Mouse (Mus musculus) macrophage (primary cell): ENCODE results near the gene Zfp827. TPM values are rescaled to one million over a fixed set of nuclear protein-coding genes. Genes with fewer than 3 reads are reported as not detected.

Experiments
- H3K27ac ChIP-seq: fragments of 350-480 bp; formaldehyde crosslinking; 2 replicates; pipeline ENCODE4 v1.9.0; 2021
- H3K36me3 ChIP-seq: fragments of 350-480 bp; formaldehyde crosslinking; 2 replicates; pipeline ENCODE4 v1.9.0; 2021; ENCODE audit errors: inconsistent target
- H3K4me3 ChIP-seq: fragments of 350-480 bp; formaldehyde crosslinking; 2 replicates; pipeline ENCODE4 v1.9.0; 2021; ENCODE audit errors: inconsistent target
- H3K79me2 ChIP-seq: fragments of 350-480 bp; formaldehyde crosslinking; 2 replicates; pipeline ENCODE4 v1.9.0; 2021; ENCODE audit errors: inconsistent target
- WGBS: methylation state at CpG from one replicate; pipeline ENCODE4 v1.1.7; 2026; ENCODE audit warnings: inconsistent platforms; ENCODE audit not compliant: missing documents; 5-methylcytosine and 5-hydroxymethylcytosine counted together
- polyA plus RNA-seq: library from polyadenylated mRNA; stranded (reverse); fragments of 250-400 nt; gene quantifications from 3 replicates; pipeline ENCODE4 v1.2.4, GENCODE M21; 2018; ENCODE audit warnings: inconsistent platforms
- total RNA-seq, 78 experiments: library from RNA; depleted of rRNA; stranded (reverse); fragments of 250-400 nt; gene quantifications; 1 replicate in 9 of 78; 2 replicates in 24 of 78; 3 replicates in 43 of 78; 4 replicates in 2 of 78; pipeline ENCODE4 v1.2.4; 2018; ENCODE audit warnings: inconsistent platforms in 56 of 78

Zfp827 gene
- 1 to 10 TPM in 14 of 26 experiments, under 1 TPM in 10, not detected in 2; 0.13 to 7.4 (median 1.9) TPM for total RNA-seq (2018; cell fraction: chromatin; rRNA removed)
- under 1 TPM; 0.03 to 0.77 (median 0.33) TPM for total RNA-seq (2018; cell fraction: cytosol; rRNA removed)
- total RNA-seq (2018; cell fraction: nucleus; rRNA removed) = 1 to 10 TPM in 13 of 26 experiments, under 1 TPM in 13; 0.11 to 6.1 (median 1.0) TPM
- polyA plus RNA-seq = 0.19 to 0.60 TPM (median 0.20 TPM) in 3 replicates

- WGBS = under 1% methylated on average over 18 of the region's 32 CpGs
- Histone ChIP-seq H3K36me3 (no peaks in the 10 kb centered on the region), H3K79me2 (no peaks in the 10 kb centered on the region), H3K4me3 (peak within 1 kb of the TSS; percentile 52), H3K27ac (no peak within 1 kb of the TSS)
These were observed at the start of gene Zfp827 for GRCm38 (mm10) chr8:79027977-79028487. TSS of gene Zfp827 (plus strand) at chr8:79028437.

DNA sequence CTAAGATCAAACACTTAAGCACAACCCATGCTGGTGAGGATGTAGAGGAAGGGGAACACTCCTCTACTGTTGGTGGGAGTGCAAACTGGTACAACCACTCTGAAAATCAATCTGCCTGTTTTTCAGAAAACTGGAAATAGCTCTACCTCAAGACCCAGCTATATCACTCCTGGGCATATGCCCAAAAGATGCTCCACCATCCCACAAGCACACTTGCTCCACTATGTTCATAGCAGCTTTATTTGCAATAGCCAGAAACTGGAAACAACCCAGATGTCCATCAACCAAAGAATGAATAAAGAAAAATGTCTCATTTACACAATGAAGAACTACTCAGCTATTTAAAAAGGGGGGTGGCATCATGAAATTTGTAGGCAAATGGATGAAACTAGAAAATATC lies 23.9 kb upstream of the Zfp827 start:
- Histone ChIP-seq H3K79me2 (no peaks in the 10 kb centered on the region), H3K4me3 (no peak overlapping the region), H3K36me3 (no peaks in the 10 kb centered on the region), H3K27ac (no peak overlapping the region)

DNA sequence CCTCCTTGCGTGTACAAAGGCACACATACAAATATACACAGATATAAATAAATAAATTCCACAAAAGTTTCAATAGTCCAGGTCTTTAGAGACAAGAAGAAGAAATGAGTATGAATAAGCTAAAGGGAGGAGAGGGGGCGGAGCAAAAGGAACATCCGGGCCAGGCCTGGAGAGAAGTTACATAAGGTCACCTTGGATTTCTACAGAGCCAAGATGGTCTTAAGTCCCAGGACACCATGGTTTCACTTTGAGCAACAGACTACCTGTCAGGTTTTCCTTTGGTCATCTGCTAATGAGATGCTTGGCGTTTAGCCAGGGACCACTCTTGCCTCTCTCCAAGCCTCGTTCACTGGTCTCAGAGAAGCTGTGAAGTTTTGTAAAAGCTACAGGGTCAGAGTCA lies 13.2 kb upstream of the Zfp827 start:
- Histone ChIP-seq H3K4me3 (no peak overlapping the region), H3K79me2 (no peaks in the 10 kb centered on the region), H3K27ac (no peak overlapping the region), H3K36me3 (no peaks in the 10 kb centered on the region)
- WGBS = 86% methylated on average over 5 of the region's 5 CpGs

DNA sequence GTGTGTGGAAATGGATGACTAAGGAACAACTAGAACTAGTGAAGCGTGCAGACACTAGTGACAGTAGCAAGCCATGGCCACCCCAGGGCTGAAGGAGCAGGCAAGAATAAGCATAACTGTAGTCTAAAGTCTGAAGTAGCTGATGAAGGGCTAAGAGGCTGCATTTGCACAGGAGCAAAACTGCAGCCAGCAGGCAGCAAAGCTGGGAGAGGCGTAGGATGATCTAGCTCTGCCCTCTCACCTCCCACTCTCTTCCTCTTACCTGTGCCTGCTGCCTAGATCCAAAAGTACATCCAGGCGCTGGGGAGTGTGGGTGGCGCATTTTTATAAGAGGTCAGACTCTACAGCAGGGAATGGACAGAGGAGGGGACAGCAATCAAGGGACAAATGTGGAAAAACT lies 12.2 kb upstream of the Zfp827 start:
- WGBS = 93% methylated on average over 4 of the region's 4 CpGs
- Histone ChIP-seq H3K4me3 (no peak overlapping the region), H3K79me2 (no peaks in the 10 kb centered on the region), H3K36me3 (no peaks in the 10 kb centered on the region), H3K27ac (no peak overlapping the region)

DNA sequence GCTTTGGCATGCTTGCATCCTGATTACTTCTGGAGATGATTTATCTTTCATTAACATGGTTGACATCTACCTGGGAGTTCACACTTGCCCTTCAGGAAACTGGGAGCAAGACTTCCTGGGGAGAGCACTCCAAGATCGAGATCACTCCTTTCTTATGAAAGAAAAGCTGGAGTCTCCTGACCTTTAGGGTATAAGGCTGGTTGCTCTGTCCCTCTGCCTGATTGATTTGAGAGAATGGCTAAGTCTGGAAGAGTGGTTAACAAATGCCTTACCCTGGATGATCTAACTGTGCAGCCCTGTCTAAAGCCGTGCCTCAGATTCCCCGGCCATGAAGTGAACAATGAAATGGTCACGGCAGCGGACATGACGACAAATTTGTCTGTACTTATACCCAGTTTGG lies 11.7 kb upstream of the Zfp827 start:
- H3K79me2 ChIP-seq = no peaks in the 10 kb centered on the region
- WGBS = 69% methylated on average over 6 of the region's 6 CpGs
- no peak overlapping the region for H3K27ac ChIP-seq
- no peaks in the 10 kb centered on the region for H3K36me3 ChIP-seq
- no peak overlapping the region for H3K4me3 ChIP-seq

DNA sequence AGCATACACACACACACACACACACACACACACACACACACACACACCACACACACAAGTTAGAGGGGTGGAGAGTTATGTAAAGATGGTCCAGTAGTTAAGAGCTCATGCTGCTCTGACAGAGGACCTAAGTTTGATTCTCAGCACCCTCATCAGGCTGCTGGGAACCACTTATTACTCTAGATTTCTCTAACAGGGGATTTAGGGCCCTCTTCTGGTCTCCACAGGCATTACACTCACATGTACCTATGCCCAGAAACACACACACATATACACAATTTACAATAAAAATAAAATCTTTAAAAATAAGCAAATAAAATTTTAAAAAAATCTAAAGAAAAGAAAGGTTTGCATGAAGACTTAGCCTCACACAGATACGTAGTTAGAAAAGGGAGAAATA lies 4.3 kb upstream of the Zfp827 start:
- Histone ChIP-seq H3K4me3 (no peak overlapping the region), H3K27ac (no peak overlapping the region), H3K36me3 (no peaks in the 10 kb centered on the region), H3K79me2 (no peaks in the 10 kb centered on the region)
- WGBS = 92% methylated on average over 1 of the region's 1 CpGs

DNA sequence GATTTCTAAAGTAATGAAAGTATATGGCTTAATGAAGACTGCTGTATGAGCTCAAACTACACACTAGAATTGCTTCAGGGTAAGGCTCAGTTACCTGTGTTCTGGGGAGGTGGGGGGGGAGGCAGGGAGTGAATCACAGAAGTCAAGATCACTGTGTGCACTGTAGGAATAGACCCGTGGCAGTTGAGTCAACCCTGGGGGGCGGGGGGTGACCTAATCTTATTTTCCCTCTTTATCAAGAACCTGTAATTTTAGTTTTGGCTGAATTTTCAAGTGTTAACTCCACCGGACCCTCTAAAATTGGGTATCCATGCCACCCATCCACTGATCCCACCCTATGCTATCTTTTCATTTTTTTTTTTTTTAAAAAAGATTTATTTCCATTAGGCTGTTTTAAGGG lies 918 bp upstream of the Zfp827 start:
- Histone ChIP-seq H3K27ac (no peak overlapping the region), H3K36me3 (no peaks in the 10 kb centered on the region), H3K4me3 (no peak overlapping the region), H3K79me2 (no peaks in the 10 kb centered on the region)
- 69% methylated on average over 3 of the region's 3 CpGs for WGBS

DNA sequence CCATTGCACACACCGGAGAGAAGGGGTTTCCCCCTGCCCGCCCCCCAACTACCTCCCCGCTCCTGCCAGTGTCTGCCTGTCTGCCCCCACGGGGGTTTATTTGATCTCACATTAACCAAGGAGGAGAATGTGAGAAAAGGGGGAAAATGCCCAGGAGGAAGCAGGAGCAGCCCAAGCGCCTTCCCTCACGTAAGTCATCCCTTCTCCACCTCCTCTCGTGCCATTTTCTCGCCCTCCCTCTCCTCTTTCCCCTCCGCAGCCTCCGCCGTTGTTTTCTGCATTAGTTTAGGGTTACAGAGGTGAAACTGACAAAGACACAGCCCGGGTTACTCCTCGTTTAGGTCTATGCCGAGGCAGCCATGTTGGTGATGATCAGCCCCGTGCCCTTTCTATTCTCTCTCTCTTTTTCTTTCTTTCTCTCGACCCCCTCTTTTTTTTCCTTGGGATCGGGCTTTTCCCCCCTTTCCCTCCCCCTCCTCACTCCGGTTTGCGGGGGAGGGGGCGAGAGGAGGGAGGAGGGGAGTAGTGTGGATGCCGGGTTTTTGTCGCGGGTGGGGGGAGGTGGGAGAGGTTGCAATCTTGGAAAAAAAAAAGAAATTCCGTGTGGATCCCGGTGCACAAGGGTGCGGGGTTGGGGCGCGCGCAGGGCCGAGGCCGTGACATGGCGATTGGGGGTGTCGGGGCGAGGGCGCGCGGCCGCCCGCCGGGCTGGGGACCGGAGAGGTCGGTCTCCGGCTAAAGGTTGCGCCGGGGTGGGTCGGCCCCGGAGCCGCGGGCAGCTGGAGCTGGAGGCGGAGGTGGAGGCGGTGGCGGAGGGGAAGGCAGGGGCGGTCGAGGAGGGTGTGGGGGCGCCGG lies 531 bp downstream of the Zfp827 start:
- under 1% methylated on average over 39 of the region's 56 CpGs for WGBS

DNA sequence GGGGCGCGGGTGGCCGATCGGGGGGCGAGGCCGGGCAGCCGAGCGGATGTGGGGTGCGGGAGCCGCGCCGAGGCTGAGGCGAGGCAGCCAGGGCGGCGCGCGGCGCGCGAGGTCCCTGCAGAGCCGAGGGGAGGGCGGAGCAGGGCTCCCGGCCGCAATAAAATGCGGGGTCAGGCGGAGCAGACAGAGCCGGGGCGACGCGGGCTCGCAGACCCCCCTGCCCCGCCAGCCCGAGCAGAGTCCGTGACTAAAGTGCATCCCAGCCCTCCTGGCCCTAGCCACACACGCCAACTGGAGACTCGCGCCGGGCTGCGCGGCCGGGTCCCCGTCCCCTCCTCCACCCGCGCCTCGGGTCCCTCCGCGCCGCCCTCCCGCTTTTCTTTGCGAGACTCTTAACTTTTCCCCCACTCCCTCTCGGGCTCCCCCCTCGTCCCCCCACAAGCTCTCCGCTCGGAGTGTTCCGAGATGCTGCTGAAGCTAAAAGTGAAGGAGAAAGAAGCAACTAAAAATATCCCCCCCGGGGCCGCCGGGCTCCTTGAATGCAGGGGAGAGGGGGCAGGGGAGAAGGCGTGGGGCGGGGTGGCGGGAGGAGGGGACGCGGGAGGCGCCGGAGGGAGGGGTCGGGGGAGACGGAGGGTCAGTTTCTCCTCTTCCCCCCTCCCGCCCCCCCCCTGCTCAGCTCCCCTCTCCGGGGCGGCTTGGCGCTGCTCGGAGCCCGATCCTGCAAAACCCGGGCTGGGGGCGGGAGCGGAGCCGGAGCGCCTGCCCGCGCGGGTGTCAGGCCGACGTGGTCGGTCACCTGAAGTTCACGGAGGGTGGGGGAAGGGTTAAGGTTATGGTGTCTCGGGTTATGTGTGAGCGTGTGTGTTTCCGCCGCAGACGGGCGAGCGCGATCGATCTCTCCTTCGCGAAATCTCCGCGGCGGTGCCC lies 1.4 kb downstream of the Zfp827 start:
- no peak overlapping the region for H3K27ac ChIP-seq
- WGBS = under 1% methylated on average over 73 of the region's 99 CpGs
- no peaks in the 10 kb centered on the region for H3K36me3 ChIP-seq
- H3K4me3 ChIP-seq = peak overlapping the region; percentile 25; the same call in 1 of the 2 replicates
- H3K79me2 ChIP-seq = no peaks in the 10 kb centered on the region

More for the DNA sequence above, 531 bp downstream of the Zfp827 start:
- no peaks in the 10 kb centered on the region for H3K79me2 ChIP-seq
- no peaks in the 10 kb centered on the region for H3K36me3 ChIP-seq
- no peak overlapping the region for H3K27ac ChIP-seq
- H3K4me3 ChIP-seq = peak overlapping the region; percentile 52

DNA sequence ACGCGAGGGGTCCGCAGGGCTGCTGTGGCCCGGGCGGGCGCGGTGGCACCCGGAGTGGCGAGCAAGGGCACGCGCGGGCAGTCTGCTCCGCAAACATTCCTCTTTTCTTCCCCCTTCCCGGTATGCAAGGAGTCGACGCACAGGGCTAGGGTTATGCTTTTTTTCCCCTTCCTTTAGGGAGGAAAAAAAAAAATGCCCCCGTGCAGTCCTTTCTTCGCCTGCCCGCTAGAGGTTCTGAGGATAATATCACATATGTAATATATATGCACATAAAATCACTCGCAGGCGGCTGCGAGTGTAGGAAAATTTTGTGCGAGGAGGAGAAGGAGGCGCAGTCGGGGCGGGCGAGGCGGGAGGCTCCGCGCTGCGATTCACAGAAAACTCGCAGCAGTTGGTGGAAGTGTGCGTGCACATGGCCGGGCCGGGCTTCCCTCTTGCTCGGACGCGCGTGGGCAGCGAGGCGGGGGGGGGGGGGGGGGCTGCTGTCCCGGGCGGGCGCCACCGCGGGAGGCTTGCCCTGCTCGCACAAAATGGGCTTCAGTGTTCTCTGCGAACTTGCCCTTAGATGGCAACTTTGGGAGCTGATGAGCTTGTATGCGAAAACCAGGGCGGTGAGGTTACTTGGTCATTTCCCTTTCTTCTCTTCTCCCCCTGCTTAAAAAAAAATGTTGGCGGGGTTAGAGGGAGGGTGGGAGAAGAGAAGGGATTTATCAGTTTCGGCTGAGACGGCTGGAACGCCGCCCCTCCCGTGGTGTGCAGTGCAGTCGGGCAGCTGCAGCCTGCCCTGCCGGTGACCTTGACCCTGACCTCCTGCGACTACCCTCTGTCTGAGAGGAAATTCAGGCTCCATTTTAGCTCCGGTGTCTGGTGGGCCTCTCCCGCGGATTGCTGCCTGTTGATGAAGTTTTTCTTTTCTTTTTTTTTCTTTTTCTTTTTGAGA lies 2.4 kb downstream of the Zfp827 start:
- WGBS = 11% methylated on average over 36 of the region's 62 CpGs
- no peak overlapping the region for H3K27ac ChIP-seq
- no peaks in the 10 kb centered on the region for H3K79me2 ChIP-seq
- no peaks in the 10 kb centered on the region for H3K36me3 ChIP-seq
- no peak overlapping the region; the same call in 1 of the 2 replicates for H3K4me3 ChIP-seq

GRCm38 (mm10) chr8:79037532-79037931 lies 9.3 kb downstream of the Zfp827 start:
- 83% methylated on average over 6 of the region's 7 CpGs for WGBS
- H3K4me3 ChIP-seq = no peak overlapping the region
- no peak overlapping the region for H3K27ac ChIP-seq
- H3K36me3 ChIP-seq = no peaks in the 10 kb centered on the region
- H3K79me2 ChIP-seq = no peaks in the 10 kb centered on the region

- Histone ChIP-seq H3K36me3 (no peaks in the 10 kb centered on the region), H3K27ac (no peak overlapping the region)
- 95% methylated on average over 7 of the region's 7 CpGs for WGBS
These were observed 9.8 kb downstream of the Zfp827 start for GRCm38 (mm10) chr8:79037991-79038390.

GRCm38 (mm10) chr8:79041429-79041828 lies 13.2 kb downstream of the Zfp827 start:
- 93% methylated on average over 3 of the region's 3 CpGs for WGBS
- no peak overlapping the region for H3K4me3 ChIP-seq
- no peaks in the 10 kb centered on the region for H3K36me3 ChIP-seq
- no peak overlapping the region for H3K27ac ChIP-seq
- no peaks in the 10 kb centered on the region for H3K79me2 ChIP-seq

More at GRCm38 (mm10) chr8:79037991-79038390, 9.8 kb downstream of the Zfp827 start:
- no peak overlapping the region for H3K4me3 ChIP-seq
- H3K79me2 ChIP-seq = no peaks in the 10 kb centered on the region
